Mouse (Mus musculus) hindlimb bud, embryonic 11.5 days (tissue): ENCODE results near the gene Fggy.

Source experiments
- DNase-seq: peaks from one replicate; pipeline ENCODE4 v3.0.0-alpha.2; 2012; ENCODE audit warnings: low read depth, low spot score; ENCODE audit errors: extremely low spot score

The Fggy gene

DNA sequence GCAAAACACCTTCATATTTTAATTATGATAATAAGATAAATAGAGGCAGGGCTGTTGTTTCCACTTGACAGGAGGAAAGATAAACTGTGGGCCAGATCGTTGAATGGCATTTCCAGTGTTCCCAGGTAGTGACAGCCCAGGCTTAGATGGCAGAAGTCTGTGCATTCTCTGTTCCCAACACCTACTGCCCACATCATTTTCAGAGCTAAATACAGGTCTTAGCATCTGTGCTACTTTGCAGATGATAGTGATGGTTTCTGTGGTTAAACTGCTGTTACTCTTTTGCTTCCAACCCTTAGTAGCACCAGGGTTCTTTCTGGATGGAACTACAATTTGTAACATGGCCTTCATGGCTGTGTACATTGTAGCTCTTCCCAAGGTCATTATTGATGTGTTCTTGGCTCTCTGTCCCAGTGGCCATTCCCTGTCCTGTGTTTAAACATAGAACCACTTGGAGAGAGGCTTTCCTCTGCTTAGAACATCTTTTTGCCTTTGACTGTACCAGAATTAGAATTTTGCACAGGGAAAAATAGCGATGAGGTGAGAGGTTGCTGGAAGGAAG lies 31.5 kb downstream of the Fggy start:
- DNase-seq: no peak

DNA sequence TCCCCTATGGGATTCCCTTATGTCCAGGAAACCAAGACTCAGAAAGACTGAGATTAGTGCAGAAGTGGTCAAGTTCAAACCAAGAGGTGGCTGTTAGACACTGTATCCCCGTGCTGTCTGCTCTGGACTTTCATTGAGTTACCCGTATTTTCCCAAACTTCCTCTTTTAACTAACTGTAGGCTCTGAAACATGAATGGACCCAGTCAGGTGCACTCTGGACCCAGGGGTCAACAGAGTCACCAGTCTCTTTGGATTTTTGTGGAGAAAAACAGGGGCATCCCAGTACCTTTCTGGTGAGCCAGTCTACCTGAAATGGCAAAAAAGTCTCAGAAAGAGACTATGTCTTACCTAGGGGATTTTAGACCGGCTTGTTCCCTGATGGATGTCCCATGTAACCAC lies 33.6 kb downstream of the Fggy start:
- no peak for DNase-seq

DNA sequence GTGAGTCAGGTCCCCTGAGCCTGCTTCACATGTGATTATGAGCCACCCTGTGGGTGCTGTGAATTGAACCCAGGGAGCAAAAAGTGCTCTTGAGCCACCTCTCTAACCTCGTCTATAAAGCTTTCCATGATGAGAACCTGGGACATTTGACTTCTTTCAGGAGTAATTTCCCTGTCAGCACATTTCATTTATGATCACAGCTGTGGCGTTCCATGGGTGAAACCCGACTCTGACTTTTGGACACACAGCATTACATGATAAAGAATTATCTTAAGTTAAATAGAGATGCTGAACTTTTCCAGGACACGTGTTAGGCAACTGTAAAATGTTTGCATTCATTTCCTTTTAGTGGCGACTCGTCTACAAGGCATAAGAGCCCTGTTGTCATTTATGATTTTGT lies 39.9 kb downstream of the Fggy start:
- no peak for DNase-seq

DNA sequence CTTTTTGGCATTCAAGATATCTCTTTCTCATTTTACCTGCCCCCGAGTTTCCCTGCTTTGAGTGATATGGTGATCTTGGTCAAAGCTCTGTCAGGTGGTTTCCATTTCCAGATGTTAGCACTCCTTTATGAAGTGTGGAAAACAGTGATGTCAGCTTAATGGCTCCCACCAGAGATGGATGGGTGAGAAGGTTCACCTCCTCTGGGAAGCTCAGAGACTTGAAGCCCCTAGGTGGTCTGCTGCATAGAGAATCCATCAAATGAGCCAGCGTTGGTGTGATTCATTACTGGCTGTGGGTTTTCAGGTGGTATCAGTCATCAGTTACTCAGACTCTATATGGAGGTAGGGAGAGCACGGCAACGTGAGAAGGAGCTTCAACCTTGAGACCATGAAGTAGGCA lies 44.5 kb downstream of the Fggy start:
- no peak for DNase-seq

DNA sequence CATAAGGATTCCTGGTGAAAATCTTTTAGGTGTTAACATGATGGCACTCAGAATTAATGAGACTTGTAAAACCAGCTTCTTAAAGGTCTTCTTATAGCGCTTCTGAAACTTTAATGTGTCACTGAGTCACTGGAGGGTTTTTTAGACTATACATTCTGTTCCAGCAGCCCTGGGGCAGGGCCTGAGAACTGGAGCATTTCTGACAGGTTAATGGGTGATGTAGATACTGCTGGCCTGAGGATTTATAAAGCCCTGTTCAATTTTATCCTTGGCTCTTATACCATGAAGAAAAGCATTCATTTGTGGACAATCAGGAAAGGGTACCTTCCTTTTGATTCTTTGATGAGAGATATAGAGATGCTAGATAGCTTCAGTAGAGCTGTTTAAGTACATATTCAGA lies 45.9 kb downstream of the Fggy start:
- DNase-seq: no peak

DNA sequence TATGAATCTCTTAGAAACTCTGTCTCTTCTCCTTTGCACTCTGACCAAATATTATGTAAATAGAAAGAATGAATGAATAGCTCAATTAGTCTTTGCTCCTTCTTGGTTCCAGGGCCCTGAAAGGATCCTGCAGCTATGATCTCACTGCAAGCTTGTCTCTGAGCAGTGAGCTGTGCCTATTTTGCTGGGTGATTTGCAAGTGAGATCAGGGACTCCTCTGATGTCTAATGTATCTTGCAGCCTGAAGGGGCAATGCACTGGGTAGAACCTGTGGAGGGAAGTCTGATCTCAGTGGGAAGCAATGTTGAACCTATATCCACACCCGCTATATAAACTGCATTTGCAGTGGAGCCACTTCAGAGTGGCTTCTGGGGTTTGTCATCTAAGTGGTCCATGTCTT lies 53.4 kb downstream of the Fggy start:
- no peak for DNase-seq

DNA sequence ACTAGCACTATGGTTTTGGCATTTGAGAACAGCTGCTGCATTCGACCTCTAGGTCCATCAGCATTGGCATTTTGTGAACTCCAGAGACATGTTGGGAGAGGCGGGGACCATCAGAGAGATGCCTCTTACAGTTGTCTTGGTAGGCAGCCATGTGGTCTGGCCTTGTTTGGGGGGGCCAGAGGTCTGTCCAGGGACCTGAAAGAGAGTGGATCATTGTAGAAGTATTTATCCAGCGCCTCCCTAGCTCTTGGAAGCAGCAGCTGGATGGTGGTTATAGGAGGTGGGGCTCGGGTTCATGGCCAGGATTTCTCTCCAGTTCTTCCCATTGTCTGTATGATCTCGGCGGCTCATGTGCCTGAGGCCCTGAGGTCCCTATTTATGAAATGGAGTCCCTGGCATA lies 54.1 kb downstream of the Fggy start:
- no peak for DNase-seq

DNA sequence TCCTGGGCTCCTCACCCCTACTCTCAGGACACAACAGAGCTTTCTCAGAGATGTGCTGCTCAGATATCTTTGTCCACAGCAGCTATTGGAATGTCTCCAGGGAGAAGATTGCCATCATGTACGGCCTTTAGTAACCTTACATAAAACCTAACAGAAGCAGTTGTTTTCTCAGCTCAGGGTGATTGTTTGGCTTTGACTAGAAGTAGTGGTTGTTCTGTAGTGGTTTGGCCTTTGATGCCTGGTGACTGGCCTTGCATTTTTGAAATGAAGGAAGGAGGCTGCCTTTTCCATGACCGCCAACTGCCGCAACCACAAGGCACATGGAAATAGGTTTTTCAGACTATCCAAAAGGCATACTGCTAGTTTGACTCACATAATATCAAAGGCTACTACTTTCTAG lies 63.7 kb downstream of the Fggy start:
- no peak for DNase-seq

DNA sequence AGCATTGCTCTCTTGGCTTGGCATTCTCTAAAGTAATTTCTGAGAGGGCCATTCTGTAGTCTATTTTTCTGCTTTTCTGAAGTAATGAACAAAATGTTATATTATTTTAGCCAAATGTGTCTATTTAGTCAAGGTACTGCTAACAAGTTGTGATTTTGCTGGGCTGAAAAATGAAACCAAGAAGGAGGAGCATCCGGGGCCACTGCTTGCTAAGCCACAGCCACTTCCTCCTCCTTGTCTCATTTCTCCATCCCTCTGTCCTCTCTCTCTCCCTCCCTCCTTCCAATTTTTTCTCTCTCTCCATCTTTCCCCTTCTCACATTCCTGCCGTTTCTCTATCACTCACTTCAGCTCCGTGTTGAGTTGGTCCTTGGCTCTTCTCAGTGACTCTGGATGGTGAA lies 67.4 kb downstream of the Fggy start:
- DNase-seq: no peak

DNA sequence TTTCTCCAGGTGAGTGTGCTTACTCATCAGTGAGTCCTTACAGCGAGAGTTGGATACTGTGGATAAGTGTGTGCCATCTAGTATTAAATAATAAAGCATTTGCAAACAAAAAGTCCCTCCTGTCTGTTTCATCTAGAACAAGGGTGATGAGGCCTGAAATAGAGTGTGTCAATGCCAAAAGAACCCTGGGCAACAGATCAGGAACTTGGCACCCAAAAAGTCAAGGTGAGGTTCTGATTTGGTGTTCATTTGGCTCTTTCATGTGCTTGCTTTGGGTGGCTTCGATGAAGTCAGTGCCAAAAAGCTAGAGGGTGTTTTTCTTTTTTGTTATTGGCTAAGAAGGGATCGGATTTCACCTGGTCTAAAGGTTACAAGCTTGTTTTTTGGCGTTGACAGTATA lies 68.3 kb downstream of the Fggy start:
- no peak for DNase-seq

DNA sequence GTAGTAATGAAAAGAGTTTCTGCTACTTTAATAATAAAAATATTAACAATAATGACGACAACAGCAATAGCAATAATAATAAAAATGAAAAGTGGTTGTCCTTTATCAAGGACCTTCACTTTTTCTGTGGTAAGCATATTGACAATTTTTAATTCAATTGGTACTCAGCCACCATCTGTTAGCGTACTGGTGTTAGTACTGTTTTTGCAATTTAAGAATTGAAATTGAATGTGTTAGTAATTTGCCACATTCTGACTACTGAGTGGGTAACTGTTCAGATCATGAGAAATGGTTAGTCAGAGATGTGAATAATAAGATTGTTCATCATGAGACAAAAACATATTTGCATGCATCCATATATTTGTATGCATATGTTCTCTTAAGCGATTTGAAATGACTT lies 68.9 kb downstream of the Fggy start:
- no peak for DNase-seq

DNA sequence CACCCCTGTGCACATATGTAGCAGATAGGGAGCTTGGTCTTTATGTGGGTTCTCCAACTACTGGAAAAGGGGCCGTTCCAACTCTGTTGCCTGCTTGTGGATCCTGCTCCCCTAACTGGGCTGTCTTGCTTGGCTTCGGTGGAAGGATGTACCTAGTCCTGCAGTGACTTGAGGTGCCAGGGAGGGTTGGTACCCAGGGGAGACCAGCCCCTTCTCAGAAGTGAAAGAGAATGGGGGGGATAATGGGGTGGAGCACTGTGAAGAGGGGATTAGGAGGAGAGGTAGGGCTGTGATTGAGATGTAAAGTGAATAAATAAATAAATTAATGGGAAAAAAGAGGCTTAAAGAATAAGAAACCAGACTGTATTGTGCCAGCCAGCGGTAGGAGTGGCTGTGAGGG lies 77.6 kb downstream of the Fggy start:
- no peak for DNase-seq

DNA sequence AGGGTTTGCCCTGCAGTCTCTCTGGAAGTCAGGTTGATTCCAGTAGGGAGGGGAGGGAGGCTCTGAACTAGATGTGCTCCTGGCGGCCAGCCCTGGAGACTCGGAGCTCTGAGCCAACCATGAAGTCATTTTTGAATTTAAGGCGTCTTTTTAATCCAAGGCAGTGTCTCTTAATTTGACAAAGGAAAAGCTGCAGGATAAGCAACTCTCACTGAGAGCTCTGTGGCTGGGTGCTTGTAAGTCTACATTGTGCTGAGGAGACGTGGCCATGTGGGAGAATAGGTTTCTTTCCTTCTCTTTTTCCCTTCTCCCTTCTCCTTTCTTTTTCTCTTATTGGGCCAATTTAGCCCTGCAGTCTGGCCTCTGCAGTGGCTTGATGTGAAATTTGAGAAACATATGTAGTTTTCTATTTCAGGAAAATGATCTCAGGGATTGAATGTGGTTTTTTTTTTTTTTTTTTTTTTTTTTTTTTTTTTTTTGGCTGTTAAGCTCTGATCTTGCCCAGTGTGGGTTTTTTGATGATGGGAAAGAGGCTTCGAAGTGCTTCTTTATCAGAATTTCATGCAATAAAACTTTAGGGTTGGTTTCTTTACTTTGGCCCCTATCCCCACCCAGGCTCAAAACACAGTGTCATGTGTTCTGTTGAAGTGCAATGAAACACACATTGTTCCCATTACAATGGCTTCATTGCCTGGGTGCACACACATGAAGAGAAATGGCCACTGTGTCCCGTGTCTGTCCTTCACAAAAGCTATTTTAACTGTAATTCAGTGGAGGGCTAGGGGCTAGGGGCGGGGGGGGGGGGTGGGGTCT lies 79.8 kb downstream of the Fggy start:
- DNase-seq: no peak

DNA sequence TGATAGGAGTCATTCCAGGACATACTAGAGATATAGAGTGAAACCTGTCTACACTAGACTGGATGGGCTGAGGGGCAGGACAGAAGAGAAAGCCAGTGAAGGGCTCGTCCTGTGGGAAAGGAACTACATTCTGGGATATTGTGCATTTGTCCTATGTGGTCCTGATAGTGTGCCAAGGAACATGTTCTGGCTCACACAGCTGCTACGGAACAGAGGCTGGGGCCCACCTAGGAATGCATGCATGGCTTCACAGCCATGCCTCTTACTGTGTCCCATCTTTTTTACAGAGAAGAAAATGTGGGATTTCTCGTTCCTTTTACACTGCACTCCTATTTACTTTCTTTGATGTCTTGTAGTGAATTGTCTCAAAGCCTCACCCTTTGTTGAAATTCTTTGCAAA lies 80.8 kb downstream of the Fggy start:
- DNase-seq: no peak

DNA sequence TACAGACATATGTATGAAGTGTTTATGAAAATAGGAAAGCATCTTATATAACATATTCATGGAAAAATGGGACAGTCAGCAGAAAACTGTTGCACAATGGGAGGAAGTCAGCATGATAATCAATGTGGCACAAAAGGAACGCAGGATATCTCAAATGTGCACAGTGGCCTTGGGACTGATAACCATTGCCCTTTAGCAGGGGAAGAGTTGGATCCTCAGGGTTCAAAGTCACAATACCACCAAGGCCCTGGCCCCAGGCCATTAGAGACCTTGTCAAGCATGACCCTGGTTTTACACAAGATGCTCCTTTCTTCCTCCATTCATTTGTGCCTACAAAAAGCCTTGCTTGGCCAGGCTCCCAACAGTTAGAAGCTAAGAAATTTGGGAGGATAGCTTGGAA lies 83.5 kb downstream of the Fggy start:
- no peak for DNase-seq

DNA sequence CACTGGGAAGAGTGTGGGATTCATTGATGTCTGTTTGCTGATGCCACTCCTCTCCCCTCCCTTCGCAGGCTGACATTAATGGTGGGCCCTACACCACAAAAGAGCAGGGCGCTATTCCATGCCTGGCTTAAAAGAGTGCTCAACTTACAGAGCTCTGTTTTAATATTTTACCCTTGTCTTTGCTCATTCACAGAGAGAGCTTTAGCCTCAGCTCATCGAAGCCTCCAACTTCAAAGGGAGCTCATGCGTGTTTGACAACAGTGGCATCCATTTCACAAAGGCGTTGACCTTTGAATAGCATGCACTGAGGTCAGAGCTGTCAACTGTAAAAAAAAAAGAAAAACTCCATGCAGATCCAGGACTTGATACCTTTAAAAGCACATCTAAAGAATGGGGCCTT lies 86.7 kb downstream of the Fggy start:
- no peak for DNase-seq

DNA sequence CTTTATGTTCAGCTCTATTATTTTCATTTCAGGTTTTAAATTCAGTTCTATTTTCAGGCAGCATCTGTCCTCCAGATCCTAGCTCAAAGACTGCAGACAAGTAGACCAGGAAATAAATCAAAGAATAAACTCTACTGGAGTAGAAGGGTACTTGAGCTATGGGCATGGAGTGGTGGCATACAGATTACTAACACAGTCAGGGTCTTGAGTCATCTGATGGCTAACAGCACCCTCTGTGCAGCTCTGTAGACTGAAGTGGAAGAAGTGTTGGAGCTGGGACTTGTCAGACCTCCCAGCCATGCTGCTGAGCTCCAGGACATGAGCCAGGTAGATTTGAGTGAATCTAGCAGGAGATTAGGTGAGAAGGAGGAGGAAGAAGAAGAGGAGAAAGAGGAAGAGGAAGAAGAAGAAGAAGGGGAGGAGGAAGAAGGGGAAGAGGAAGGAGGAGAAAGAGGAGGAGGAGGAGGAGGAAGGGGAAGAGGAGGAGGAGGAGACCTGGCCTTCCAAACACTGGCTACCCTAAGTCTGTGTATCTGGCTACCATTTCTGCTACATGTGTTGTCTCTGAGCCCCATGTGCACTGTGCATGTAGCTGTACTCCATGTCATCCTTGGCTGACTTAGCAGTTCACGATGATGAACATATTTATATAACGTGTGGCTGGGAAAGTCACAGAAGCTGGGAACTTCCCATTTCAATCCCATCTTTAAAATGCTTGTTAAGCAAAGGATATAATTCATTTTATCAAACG lies 91.7 kb downstream of the Fggy start:
- DNase-seq: no peak

DNA sequence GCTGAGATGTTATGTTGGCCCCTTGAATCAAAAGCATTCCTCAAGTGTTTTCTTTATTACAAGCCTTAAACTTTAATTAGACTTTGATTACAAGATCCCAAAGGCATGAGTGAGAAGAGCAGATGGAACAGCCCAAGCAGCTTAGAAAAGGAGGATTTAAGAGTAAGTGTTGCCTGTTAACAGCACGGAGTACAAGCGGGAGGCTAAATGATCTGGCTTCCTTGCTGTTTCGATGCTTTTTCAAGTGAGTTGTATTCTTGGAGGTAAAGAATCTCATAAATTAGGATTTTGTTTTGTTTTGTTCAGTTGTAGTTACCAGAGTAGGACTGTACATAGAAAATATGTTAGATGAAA lies 92.2 kb downstream of the Fggy start:
- DNase-seq: no peak

DNA sequence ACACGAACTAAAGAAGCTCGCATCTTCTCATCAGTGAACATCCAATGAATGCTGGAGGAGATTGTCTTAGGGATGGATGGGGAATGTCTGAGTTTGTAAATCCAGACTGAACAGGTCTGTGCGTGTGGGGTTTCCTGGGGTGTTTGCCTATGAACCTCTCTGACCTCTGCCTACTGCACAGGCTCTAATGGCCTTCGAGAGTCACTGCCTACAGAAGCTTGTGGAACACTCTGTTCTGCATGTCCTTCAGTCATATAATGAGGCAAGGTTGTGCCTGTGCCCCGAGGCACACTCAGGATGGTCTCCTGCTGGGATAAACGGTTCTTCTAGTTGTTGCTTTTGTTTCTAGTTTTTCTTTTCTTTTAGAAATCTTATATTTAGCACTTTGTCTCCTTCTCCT lies 92.7 kb downstream of the Fggy start:
- DNase-seq: no peak

DNA sequence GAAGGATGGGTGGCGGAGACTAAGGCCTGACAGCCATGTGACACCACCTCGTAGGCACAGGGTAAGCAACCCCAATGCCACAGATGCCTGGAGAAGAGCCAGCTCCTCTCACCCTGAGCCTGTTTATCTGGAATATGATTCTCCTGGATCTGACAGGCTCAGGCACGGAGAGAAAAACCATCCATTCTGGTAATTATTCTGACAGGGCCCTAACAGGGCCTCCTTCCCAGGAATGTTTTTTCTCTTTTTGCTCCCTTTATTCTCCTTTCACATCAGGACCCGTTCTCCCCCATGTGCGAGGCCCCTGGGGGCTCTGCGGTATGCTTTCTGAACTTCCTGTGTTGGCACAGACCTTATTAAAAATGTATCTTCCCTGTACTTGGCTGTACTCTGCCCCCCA lies 94.7 kb downstream of the Fggy start:
- DNase-seq: no peak

DNA sequence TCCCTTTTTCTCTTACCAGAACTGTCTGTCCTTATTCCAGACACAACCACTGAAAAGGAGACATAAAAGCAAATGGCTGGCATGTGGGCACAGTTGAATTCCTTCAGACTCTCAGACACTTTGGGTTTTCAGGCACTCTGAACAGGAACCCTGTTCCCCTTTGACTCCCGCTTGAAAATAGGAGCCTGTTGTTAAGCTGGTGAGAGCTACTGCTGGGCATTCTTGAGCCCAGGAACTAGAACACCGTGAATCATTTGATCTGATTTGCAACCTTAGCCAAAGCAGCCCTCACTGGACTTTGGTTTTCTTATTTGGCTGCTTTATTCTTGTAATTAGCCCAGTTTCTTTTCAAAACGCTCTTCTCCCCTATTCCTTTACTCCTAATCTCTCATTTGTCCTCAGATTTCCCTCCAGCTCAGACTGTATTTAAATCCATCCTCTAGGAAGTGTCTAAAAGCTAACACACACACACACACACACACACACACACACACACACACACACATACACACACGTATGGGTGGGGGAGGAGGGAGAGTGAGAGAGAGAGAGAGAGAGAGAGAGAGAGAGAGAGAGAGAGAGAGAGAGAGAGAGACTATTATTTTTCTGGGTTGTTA lies 96.1 kb downstream of the Fggy start:
- DNase-seq: no peak

DNA sequence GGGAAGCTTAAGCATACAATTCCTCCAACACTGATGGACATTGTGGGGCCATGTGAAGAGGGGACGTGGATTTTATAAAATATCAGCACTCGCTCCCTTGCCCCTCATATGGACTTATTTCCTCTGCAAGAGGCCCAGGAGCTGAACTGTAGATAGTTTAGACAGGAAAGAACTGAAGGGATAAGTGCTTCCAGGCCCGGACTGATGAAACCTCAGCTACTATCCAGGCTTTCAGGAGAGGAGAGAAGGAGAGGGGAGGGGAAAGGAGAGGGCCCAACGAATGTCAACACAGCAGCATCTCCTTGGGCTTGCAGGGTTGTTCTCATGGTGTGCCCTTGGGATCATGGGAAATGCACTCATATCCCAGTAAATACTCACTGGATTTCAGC lies 96.6 kb downstream of the Fggy start:
- DNase-seq: no peak
